Mouse (Mus musculus) ES-E14 (cell line): ENCODE results near the gene Fbxl7.

Experiments used
- CHD2 ChIP-seq: IDR thresholded peaks from 2 replicates; pipeline ENCODE4 v1.6.1; 2014; ENCODE audit warnings: mild to moderate bottlenecking, low read depth, low read length, inconsistent platforms
- ZNF384 ChIP-seq: IDR thresholded peaks from 2 replicates; pipeline ENCODE4 v1.6.1; 2012; ENCODE audit warnings: low read depth, low read length, inconsistent platforms

GRCm38 (mm10) chr15:26795518-26795917 is 99.9 kb downstream of the Fbxl7 start:
- TF ChIP-seq ZNF384 = no peak
- TF ChIP-seq CHD2 = no peak
